Mouse (Mus musculus) 3T3-L1 (cell line): ENCODE data around the gene Cd300ld3.
"Not testable (repeated sequence)": the region's sequence is repeated elsewhere in the genome, so short reads cannot be mapped to it uniquely, and the experiment has no call there.

Source experiments
- DNase-seq: peaks from one replicate; pipeline ENCODE4 v3.0.0-alpha.2; 2015; ENCODE audit warnings: low read depth, low spot score

Gene Cd300ld3

DNA sequence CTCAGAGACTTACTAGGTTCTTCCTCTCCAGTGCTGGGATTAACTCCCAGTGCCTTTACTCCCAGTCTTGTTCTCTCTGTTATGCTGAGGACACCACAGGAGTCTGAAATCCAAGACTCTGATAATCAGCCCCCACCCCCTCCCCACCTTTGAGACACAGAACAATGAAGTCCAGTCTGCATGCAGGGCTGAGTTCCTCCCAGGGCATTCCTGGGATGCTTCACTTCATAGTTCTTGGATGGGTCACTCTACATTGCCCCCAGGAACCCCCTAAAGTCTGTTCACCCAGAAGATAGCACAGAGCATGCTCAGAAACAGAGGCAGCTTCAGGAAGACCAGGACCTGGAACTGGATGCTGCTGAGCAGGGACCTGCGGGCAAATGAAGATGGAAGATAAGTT is 4.8 kb upstream of the Cd300ld3 start:
- DNase-seq = no peak

DNA sequence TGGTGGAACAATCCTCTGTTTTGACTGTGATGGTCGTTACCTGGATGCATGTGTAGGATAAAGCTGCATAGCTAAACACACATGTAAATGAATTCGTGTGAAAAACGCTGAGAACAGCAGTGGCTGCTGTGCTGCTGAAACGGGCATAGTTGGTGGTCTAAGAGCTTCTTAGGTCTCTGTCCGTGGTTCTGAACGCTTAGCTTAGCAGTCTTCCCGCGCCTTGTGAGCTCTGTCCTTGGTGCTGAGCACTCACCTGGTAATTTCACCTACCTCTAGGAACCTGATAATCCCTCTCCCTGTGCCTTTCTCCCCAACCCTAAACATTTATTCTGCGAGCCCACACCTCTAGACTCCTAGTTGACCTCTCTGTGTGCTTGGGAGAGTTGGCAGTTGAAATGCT is 4.0 kb upstream of the Cd300ld3 start:
- DNase-seq = peak; percentile 64

DNA sequence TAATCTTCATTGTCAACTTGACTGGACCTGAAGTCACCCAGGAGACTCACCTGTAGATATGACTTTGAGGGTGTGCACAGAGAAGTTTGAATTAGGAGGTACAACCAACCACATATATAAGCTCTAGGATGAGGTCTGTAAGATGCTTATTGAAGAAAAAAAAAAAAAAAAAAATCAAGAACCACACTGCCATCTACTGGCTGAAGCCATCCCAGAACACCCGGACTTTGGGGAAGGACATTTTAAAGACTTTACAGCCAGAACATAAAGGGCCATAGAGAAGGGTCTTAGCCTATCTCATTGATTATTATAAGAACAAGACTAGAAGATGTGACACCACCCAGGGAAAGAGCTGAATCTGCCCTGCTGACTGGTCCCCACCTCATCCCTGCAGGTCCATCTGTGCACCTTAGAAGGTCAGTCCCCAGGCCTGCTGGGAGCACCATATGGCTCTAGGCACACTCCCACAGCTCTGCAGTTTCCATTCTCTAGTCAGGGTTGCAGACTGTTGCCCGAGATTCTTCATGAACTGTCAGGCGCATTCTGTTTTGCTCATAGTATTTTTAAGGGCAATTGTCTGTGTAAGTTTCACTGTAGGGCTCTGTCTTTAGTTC is 1.2 kb upstream of the Cd300ld3 start:
- DNase-seq = peak; percentile 66

DNA sequence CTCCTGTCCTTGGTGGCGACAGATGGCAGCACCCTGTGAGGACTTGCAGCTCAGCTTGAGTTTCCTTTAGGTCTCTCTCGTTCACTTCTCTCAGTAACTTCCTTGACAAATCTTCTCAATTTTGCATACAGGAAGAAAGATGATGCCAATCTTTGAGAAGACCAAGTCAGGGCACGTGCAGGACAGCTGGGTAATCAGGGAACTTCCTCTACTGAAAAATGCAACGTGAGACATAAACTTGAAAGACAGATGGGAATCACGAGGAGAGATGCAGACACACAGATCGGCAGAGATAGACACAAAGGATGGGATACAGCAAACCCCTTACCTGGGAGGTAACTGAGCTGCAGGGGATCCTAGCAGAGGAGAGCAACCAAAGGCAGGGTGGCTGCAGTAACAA is 10.5 kb downstream of the Cd300ld3 start, which contains the start of gene Cd300ld5:
Gene Cd300ld5 (minus strand): TSS at position 101 of the 400 bp plus-strand sequence.
- not testable (repeated sequence) for DNase-seq

DNA sequence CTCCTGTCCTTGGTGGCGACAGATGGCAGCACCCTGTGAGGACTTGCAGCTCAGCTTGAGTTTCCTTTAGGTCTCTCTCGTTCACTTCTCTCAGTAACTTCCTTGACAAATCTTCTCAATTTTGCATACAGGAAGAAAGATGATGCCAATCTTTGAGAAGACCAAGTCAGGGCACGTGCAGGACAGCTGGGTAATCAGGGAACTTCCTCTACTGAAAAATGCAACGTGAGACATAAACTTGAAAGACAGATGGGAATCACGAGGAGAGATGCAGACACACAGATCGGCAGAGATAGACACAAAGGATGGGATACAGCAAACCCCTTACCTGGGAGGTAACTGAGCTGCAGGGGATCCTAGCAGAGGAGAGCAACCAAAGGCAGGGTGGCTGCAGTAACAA is 21.3 kb downstream of the Cd300ld3 start, which contains the start of gene Cd300ld4:
Gene Cd300ld4 (minus strand): TSS at position 101 of the 400 bp plus-strand sequence.
- DNase-seq = not testable (repeated sequence)

DNA sequence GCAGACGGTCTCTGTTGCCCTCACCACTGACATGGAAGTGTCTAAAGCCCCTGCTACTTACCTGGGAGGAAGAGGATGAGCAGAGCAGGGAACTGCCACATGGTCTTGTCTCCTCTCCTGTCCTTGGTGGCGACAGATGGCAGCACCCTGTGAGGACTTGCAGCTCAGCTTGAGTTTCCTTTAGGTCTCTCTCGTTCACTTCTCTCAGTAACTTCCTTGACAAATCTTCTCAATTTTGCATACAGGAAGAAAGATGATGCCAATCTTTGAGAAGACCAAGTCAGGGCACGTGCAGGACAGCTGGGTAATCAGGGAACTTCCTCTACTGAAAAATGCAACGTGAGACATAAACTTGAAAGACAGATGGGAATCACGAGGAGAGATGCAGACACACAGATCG is 32.1 kb downstream of the Cd300ld3 start, which contains the start of gene Cd300ld2:
Gene Cd300ld2 (minus strand): TSS at position 101 of the 400 bp plus-strand sequence.
- not testable (repeated sequence) for DNase-seq

DNA sequence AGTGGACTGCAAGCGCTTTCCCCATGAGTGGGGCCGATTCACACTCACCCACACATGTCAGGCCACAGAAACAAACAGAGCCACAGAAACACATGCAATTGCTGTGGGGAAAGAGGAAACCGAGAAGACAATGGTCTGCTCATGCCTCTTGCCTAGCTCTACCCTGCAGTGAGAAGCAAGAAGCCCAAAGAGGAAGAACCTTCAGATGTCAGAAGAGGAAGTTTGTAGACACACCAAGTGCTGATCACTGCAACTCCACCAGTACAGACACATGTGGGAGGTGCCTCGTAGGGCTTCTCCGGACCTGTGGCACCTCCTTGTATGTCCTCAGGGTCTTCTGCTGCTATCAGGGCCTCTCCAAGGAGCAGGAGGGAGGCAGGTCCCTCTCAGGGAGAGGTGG is 44.1 kb downstream of the Cd300ld3 start:
- no peak for DNase-seq

DNA sequence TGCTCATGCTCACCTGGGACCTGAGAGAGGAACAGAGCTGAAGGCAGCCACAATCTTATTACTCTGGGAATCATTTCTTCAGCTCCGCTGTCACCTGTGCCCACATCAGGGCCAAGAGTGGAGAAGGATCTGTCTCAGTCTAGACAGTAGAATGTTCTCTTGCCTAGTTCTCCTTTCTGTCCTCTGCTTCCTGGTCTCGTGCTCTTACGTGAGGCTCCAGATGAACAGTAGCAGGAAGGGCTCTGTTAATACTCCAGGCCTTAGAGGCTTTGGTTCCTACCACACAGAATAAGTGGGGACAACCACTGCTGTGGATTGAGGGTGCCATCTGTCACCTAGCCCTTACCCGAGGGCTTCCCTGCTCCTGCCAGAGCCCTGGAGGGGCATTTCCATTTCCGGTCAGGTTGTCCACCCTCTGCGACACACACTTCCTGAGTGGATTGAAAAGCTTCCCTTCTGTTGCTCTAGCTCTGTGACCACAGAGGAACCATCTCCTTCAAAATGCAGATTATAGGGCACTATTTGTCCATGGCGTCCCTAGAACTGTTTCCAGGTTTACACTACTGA is 46.7 kb downstream of the Cd300ld3 start, which contains the start of gene Cd300c2:
Gene Cd300c2 (minus strand): TSS at position 407 of the 567 bp plus-strand sequence.
- DNase-seq = no peak
